Mouse (Mus musculus): ENCODE results near the gene Smg9.

Smg9 gene

GRCm38 (mm10) chr7:24391077-24391476, 8.3 kb upstream of the Smg9 start:
- TF ChIP-seq GATA4 (IDR thresholded peaks at IDR 0.05; ENCODE audit: insufficient replicate concordance, low read length), result no peak

DNA sequence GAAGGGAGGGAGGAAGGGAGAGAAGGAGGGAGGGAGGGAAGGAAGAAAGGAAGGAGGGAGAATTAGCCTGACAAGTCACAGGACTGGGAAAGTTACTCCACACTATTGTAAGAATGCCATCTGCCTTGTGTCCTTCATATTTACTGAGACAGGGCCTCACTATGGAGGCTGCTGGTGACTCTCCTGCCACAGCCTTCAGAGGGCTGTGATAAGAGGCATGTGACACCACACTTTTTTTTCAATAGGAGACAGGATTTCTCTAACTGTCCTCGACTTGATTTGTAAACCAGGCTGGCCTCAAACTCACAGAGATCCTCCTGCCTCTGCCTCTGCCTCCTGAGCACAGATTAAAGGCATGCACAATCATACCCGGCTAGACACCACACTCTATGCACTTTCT, 7.7 kb upstream of the Smg9 start:
- no peak for TF ChIP-seq GATA4 (IDR thresholded peaks at IDR 0.05; ENCODE audit: insufficient replicate concordance, low read length)

GRCm38 (mm10) chr7:24394054-24394453, 5.4 kb upstream of the Smg9 start:
- no peak for TF ChIP-seq GATA4 (IDR thresholded peaks at IDR 0.05; ENCODE audit: insufficient replicate concordance, low read length)

GRCm38 (mm10) chr7:24394475-24395161, 4.8 kb upstream of the Smg9 start:
- TF ChIP-seq GATA4 (IDR thresholded peaks at IDR 0.05; ENCODE audit: insufficient replicate concordance, low read length), result no peak

- TF ChIP-seq GATA4 (IDR thresholded peaks at IDR 0.05; ENCODE audit: insufficient replicate concordance, low read length), result no peak
These were observed 2.6 kb upstream of the Smg9 start for GRCm38 (mm10) chr7:24396832-24397231.

DNA sequence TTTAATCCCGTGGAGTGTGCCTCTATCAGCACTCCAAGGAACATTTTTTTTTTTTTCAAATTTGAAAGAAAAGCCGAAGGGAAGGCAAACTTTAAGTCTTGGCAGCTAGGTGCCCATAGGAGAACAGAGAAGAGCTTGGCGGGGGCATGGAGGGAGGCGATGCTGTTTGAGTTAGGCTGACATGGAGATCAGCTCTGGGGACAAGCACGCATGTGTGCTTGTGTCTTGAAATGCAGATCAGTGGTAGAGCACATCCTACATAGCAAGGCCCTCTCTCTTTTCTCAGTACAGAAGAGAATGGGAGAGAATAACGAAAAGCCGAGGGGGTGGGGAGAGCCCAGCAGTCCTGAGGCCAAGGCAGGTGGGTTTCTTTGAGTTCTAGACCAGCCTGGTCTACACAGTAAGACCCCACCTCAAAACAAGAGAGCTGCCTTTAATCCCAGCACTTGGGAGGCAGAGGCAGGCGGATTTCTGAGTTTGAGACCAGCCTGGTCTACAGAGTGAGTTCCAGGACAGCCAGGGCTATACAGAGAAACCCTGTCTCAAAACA, 980 bp upstream of the Smg9 start:
- no peak for TF ChIP-seq GATA4 (IDR thresholded peaks at IDR 0.05; ENCODE audit: insufficient replicate concordance, low read length)

GRCm38 (mm10) chr7:24400082-24400452, 648 bp downstream of the Smg9 start:
- TF ChIP-seq GATA4 (IDR thresholded peaks at IDR 0.05; ENCODE audit: insufficient replicate concordance, low read length), result no peak

DNA sequence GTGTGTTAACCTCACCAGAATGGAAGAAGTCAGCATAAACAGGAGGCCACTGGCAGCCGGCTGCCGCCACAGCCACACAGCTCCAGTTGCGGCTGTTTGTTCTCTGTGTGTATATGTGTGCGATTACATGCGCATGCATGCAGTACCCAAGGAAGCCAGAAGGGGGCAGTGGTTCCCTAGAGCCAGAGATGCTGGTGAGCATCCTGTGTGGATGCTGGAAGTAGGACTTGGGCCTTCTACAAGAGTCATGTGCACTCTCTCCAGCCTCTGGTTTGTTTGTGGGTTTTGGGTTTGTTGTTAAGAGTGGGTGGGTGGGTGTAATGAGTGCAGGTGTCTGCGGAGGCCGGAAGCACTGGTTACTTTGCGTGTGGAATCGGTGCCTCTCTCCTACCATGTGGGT, 3.4 kb downstream of the Smg9 start:
- TF ChIP-seq GATA4 (IDR thresholded peaks at IDR 0.05; ENCODE audit: insufficient replicate concordance, low read length), result no peak

DNA sequence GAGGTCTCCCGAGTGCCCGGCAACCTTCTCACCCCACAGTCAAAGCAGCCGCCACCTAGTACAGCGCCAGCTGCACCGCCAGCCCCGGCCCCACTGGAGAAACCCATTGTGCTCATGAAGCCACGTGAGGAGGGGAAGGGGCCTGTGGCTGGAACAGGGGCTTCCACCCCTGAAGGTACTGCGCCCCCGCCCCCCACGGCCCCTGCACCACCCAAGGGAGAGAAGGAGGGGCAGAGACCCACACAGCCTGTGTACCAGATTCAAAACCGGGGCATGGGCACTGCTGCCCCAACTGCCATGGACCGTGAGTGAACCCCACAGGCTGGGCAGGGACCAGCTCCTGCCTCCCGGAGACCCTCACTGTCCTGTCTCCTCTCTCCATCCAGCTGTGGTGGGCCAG, 6.2 kb downstream of the Smg9 start:
- no peak for TF ChIP-seq GATA4 (IDR thresholded peaks at IDR 0.05; ENCODE audit: insufficient replicate concordance, low read length)

DNA sequence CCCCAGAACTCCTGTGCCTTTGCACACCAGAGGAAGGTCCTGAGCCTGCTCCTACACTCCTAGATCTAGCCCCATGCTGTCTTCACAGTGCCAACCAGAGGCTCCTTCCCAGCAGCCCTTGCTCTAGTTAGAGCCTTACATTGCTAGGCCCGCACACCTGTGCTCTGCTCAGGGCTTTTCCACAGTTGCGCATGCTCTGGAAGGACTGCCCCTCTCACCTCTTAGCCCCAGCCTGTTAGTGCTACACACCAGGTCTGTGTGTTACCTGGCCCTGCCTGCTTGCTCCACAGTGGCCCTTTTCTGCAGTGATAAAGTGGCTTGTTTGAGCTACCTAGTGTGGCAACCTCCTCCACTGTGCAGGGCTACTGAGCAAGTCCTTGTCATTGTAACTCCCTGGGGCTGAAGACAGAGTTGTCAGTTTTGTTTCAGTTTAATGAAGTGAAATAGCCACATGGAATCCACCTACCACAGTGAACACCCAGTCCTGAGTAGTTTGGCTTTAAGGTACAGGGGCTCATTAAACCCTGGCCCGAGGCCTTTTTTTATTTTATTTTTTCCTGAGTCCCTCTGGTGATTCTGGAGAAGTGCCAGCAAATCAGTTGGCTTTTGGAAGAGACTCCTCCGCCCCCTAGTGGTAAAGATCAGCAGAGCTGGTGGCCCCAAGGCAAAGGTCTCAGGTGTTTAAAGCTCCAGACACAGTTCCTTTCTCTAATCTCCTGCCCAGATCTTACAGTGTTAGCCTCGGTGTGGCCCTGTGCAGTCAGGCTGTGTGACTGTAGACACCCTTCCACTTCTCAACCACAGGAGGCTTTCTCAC, 7.3 kb downstream of the Smg9 start:
- TF ChIP-seq GATA4 (IDR thresholded peaks at IDR 0.05; ENCODE audit: insufficient replicate concordance, low read length), result no peak

GRCm38 (mm10) chr7:24408186-24408585, 8.8 kb downstream of the Smg9 start:
- TF ChIP-seq GATA4 (IDR thresholded peaks at IDR 0.05; ENCODE audit: insufficient replicate concordance, low read length), result no peak

DNA sequence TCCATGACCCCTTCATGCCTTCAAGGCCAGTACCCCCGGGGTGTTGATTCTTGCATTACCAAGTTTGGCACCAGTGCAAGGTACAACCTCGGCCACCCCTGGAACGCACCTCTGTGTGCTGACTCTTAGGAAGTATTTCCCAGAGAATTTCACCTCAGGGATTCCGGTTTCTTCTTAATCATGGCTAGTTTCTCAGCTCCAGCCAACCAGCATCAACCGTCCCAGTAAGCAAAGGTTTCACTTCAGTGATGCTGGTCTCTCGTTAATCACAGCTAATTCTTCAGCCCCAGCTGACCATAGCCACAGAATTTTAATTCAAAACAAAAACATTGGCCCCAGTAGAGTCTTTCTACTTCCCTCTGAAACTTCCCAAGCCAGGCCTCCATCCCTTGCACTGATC, 10.7 kb downstream of the Smg9 start:
- TF ChIP-seq GATA4 (IDR thresholded peaks at IDR 0.05; ENCODE audit: insufficient replicate concordance, low read length), result no peak

DNA sequence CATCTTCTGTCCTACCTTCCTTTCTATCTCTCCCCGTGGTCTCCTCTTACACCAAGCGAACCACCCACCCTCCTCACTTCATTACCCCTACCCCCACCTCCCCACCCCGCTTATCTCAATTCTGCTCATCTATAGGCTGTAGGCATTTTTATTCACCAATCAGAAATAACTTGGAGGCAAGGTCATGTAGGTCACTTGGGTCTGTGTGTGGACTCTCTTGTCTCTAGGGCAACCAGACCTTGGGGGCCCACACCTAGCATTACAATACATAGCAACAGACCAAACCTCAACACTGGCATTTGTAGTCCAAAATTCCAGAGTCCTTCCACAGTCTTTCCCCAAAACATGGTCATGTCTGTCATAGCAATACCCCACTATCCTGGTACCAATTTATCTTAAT, 11.4 kb downstream of the Smg9 start:
- no peak for TF ChIP-seq GATA4 (IDR thresholded peaks at IDR 0.05; ENCODE audit: insufficient replicate concordance, low read length)

- TF ChIP-seq GATA4 (IDR thresholded peaks at IDR 0.05; ENCODE audit: insufficient replicate concordance, low read length), result no peak
These were observed 14.2 kb downstream of the Smg9 start for GRCm38 (mm10) chr7:24413630-24414029.

- TF ChIP-seq GATA4 (IDR thresholded peaks at IDR 0.05; ENCODE audit: insufficient replicate concordance, low read length), result no peak
These were observed 15.8 kb downstream of the Smg9 start for GRCm38 (mm10) chr7:24415261-24415660.

DNA sequence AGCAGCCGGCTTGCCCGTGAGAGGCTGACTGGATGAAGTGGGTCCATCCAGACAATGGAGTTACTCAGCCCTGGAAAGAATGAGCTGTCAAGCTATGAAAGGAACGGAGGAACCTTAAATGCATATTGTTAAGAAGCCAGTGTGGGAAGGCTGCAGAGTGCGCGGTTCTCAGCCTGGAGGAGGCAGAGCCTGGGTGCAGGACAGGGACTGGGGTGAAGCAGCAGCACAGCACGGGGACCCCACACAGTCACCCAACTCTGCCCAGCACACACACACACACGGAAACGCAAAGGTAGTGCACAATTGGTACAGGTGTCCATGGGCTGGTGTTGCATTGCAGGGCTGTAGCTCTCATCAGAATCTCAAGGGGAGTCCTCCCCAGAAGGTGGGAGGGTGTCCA, 20.2 kb downstream of the Smg9 start:
- TF ChIP-seq GATA4 (IDR thresholded peaks at IDR 0.05; ENCODE audit: insufficient replicate concordance, low read length), result no peak
